Mouse (Mus musculus) embryo, embryonic 11 days (tissue): ENCODE results near the gene Tnfrsf1a.

Experiments
- DNase-seq: peaks from one replicate; pipeline ENCODE4 v3.0.0-alpha.2; 2015

The Tnfrsf1a gene

DNA sequence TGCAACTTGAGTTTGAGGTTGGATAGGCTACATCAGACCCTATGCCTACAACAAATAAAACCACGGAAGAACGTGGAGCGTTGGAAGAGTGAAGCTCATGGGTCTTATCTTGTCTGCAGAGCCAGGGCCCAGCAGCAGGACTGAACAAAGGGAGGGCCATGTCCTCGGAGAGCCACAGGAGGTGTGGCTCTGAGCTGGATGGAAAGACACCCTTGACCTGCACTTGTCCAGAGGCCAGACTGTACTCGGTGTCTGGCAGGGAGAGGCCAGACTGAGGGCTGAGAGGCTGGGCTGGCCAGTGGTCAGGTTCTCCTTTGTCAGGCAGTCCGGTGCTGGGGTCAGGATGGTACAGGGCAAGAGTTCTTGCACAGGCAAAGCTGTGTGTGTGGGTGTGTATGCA, 23.8 kb upstream of the Tnfrsf1a start:
- DNase-seq = no peak

DNA sequence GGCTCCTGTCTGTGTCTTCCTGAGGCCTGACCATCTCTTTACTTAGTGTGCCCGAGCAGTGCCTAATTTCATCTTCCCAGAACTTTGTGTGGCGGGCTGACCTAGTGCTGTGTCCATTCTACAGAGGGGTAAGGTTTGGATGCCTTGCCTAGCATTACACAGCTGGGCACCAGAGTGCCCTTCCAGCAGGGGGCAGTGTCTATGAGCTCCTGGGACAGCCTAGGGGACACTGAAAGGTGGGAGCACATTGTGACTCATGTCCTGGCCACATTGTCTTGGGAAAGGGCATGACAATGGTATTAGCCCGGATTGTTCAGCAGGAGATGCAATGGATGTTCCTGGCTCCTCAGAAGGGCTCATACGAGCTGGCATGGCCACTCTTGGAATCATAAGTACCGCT, 20.9 kb upstream of the Tnfrsf1a start:
- no peak for DNase-seq

DNA sequence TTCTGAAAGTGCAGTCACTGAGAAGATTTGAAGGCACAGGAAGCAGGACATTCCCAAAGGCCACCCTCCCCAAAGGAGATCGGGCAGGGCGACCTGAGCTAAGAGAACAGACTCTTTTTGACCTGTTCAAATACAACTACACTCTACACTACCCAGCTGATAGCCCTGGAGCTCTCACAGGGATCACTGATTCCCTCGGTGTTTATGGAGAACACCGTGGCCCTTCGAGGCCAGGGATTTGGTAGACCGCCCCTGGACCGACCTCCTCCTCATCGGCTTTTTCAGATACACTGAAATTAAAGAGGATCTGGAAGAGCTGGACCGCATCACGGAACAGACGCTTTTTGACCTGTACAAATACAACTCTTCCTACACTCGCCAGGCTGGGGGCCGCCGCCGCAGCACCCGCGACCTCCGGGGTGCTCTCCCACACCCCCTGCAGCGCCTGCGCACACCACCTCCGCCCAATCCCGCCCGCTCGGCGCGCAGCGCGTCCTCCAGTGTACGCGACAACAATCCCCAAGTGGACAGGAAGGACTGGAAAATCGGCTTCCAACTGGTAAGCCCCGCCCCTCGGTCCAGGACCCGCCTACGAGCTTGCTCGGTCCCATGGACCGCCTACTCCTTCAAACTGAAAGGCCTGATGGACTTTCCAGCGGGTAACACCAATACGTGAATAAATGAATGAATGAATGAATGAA, 18.4 kb upstream of the Tnfrsf1a start:
- DNase-seq = peak; percentile 92

DNA sequence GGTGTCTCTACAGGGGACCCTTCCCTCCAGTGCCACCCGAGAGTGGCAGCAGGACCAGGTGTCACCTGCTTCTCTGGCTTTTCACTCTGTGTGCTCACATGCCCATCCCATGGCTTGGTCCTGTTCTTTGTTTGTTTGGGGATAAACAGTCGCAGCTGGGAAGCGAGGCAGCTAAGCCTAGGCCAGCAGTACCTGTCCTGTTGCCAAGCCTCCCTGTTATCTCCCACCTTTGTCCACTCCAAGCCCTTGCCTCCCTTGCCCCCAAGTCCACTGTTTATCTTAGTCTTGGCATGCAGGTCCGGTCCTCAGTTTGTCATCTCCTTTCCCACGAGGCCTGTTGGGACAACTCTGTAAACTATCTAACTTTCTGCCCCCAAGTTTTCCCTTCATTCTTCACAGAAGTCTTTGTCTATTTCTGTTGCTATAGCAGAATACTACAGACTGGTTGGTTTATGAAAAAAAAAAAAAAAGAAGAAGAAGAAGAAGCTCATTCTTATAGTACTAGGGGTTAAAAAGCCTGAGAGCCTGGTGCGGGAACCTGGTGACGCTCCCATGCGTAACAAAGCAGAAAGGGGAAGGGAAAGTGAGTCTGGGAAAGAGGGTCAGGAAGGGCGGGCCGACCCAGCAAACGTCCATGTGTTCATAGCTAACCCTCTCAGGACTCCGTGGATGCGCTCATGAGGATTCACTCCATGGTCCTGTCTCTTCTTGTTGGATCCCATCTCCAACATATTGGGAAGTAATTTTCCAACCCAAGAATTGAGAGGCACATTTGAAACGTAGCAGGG, 15.9 kb upstream of the Tnfrsf1a start:
- DNase-seq = no peak

DNA sequence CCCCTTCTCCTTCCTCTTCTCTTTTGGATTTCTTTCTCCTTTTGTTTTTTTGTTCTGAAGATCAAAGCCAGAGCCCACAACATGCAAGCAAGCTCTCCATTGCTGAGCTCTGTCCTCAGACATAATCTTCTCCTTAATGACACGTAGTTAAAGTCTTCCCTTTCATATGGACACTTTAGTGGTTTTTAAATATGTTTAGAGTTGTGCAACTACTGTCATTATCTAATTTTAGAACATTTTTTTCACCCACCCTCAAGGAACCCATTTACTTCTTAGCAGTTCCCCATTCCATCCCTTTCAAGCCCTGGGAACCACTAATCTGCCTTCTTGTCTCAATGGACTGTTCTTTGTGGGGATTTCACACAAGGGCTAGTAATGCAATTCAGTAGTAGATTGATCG, 14.8 kb upstream of the Tnfrsf1a start:
- DNase-seq = no peak

DNA sequence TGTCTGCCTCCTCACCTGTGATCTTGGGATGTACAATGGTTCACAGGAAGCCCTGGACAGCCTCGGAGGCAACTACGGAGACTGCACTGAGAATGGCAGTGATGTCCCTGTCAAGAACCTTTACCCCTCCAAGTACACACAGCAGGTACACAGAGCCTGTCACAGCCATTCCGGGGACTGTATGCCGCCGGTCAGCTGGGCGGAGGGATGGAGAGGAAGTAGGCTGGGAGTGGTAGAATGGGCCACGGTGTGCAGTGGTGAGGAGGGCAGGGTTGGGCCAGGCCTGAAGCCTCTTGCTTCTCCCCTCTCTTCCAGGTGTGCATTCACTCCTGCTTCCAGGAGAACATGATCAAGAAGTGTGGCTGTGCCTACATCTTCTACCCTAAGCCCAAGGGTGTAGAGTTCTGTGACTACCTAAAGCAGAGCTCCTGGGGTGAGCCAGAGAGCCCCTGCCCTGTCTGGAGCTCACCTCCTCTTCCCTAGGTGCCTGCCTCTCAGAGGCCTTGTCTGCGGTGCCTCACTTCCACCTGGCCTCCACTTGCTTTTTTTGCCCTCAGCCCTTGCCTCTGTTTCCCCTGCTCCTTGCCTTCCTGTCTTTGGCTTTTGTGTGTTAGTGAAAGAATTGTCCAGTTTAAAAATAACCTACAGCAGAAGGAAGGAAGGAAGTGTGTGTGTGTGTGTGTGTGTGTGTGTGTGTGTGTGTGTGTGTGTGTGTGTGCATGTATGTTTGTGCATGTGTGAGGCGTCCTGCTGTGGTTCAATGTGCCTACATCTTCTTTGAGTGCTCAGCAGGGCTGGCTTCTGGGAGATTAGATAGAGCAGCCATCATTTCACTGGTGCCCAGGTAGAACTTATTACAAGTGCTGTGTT, 10.1 kb upstream of the Tnfrsf1a start:
- DNase-seq = no peak

DNA sequence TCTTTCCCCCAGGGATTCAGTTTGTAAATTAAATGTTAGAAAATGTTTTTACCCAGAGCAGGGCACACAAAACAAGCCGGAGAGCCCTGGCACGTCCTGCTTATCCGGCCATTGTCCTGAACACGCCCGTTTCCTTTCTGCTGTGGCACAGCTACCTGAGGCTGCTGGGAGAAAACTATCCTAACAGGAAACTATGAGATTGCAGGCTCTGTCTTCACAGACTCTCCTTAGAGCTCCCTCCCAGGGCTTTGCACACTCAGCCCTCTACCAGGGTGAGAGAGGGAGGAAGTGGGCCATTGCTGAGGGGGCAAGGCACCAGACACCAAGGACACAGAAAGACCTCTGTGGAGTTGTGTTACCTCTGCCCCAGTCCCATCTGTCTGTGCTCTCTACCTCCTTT, 8.9 kb upstream of the Tnfrsf1a start:
- DNase-seq = no peak

DNA sequence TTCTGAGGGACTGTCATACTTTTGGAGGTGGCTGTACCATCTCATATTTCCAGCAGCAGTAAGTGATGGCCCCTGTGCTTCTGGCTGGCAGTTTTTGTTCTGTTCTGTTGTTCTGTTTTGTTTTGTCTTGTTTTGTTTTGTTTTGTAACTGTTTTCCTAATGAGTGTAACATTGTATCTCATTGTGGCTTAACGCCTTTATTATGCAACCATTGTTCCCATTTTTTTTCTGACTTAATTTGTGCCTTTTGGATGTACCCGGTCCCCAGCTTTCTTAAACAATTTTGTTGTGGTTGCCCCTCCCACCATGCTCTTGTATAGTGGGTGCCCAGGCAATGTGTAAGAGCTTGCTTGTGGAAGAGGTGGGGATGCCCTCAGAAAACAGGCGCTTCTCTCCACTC, 7.0 kb upstream of the Tnfrsf1a start:
- DNase-seq = no peak

DNA sequence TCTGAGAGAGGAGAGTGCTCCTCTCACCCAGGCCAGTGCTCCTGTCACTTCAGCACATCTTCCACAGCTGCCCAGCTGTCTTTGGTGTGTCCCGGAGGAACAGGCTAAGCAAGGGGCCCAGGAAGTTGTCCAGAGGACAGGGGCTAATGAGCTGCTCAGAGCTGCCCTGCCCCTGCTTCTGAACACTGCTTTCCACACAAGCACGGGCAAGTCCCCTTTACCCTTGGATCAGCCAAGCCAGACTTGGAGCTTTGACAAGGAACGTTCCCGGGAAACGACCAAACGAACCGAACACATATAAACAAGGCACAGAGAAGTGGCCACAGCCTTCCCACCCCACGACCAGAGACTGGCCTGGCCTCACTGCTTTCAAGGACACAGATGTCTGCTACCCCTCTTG, 5.1 kb upstream of the Tnfrsf1a start:
- no peak for DNase-seq

DNA sequence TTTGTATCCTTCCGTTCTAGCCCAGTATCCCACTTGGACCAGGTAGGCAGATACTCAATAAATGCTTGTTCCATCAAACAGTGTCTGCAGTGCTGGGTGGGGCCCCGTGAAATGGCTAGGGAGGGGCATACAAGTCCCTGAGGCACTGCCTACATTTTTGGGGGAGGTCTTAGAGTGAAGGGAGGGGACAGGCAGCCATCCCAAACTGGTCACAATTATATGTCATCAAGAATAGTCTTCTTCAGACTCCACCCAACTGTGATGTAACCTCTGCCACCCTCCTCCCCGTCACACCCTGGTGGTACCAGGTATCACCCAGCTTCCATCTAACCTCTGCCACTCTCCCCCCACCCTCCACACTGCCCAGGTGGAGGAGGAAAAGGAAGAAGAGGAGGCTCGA, 4.3 kb upstream of the Tnfrsf1a start:
- no peak for DNase-seq

DNA sequence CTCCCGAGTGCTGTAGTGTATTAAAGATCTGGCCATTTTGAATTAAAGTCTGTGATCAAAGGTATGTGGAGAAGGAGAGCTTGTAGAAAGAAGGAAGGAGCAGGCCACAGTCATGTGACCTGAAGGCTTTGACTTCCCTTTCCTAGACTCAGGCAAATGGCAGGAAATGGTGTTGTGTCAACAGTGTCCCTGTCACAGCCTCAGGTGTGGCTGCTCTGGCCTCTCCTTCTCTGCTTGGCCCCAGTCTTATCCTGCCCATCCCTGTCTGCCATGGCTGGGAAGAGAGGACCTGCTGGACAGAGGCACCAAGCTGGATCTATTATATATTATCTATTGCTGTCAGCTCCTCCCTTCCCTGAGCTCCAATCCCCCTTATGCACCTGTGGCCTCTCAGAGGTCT, 3.5 kb upstream of the Tnfrsf1a start:
- no peak for DNase-seq

DNA sequence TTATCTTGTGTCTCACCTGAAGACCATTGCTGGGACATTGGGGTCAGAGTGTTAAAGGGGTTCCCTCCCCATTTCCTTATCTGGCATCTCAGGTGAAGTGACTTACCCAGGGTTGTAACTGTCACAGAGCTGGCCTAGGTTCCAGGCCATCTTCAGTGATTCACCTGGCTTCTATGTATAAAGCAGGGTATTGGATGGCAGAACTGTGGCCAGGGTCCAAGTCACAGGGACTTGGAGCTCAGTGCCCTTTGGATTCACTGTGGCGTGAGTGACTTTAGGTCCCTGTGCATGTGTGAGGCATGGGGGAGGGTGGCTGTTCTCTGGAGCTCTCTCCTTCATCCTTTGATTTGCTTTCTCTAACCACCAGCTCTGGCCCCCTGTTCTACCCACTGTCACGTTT, 3.1 kb upstream of the Tnfrsf1a start:
- no peak for DNase-seq

DNA sequence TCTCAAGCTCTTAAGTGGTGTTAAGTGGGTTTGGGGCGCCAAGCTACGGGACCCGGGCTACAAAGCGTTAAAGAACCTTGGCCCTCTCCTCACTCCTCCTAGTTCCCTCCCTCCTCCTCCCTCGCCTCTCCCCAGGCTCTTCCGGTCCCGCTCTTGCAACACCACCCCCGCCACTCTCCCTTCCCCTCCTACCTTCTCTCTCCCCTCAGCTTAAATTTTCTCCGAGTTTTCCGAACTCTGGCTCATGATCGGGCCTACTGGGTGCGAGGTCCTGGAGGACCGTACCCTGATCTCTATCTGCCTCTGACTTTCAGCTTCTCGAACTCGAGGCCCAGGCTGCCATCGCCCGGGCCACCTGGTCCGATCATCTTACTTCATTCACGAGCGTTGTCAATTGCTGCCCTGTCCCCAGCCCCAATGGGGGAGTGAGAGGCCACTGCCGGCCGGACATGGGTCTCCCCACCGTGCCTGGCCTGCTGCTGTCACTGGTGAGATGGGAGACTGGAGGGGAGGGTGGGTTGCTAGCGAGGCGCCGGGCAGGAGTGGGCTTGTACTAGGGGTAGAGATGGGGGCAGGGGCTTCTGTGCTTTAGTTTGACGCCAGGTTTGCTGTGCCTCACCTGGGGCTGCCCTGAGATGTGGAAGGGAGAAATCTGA, 541 bp downstream of the Tnfrsf1a start:
- DNase-seq = peak; percentile 85

DNA sequence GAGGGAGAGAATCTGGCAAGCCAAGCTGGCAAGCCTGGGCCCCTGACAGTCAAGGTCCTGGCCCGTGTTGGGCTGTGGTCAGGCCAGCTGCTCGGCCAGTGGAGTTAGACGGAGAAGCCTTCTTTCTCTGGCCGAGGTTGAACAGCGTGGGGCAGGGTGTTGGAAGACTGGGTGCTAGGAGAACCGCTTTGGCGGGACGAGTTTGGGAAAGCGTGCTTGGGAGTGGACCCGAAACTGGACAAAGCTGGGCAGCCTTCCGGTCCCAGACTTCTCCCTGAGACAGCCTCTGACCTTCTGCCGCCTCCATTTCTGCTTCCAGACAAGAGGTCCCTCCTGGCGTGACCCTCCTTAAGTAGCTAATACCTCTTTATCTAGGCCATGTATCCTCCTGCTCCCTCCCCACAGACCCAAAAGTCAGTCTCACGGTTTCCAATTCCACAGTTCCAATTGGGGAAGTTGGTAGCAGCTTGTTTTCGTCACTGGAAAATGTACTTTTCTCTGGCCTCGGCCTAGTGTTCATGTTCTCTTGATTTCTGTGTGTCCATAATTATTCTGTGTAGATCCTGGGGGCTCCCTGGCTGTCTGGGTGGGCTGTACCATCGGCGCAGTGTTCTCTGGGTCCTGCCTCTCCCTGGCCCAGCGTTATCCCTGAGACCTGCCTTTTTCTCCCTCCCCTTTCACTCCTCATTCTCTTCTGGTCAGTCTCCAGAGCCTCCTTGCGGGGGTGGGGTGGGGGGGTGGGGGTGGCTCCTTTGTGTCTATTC, 1.3 kb downstream of the Tnfrsf1a start:
- peak; percentile 36 for DNase-seq

DNA sequence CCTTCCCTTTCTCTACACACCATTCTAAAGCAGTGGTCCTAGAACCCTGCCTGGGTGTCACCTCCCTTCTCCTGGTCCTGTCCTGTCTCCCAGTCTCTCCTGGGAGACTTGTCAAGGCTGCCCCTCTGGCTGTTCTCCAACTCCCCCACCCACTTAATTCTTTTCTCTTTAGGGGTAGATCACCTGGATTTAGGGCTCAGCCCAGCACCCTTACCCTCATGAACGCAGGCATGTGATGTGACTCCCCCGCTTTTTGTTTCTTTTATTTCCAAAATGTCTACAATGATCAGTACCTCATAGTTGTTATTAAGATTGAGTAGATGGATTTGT, 1.8 kb downstream of the Tnfrsf1a start:
- DNase-seq = no peak

DNA sequence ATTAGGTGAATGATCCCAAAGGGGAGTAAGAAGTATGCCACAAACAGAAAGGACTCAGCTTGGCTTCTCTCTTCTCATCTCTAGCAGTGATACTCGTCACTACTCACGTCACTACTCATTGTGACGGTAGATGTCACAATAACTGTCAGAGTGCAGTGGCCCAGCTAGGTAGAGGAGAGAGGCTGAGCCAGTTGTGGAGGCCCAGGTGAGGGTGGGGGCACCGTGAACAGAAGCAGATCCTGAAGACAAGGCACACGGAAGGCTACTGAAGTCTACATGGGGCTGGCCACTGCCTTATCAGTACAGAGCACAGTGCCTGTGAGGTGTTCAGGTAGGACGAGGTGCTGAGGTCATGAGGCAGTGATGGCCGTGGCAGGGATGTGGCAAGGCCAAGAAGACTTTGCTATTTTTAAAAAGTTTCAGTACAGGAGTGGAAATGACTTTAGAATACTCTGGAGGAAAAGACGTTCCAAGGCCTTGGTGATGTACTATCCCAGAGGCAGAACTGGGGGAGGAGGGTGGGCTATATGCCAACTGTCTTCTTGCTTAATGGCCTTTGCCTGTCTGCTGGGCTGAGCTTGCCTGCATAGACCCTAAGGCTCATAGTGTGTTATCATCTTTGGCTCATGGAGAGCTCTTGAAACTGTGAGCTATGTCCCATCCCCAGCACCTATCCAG, 2.3 kb downstream of the Tnfrsf1a start:
- DNase-seq = no peak

DNA sequence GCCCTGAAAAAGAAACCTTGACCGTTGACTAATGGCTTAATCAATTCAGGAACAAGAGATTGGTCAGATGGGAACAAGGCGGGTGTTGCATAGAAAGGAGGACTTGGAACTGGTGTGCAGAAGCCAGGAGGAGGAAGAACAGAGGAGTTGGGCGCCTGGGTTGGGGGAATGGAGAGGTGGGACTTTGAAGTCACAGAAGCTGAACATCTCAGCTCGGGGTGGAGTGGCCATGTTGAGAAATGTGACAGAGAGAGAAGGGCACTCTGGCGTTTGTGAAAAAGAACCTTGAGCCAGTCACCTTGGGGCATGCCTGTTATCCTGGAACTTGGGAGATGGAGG, 2.9 kb downstream of the Tnfrsf1a start:
- no peak for DNase-seq

DNA sequence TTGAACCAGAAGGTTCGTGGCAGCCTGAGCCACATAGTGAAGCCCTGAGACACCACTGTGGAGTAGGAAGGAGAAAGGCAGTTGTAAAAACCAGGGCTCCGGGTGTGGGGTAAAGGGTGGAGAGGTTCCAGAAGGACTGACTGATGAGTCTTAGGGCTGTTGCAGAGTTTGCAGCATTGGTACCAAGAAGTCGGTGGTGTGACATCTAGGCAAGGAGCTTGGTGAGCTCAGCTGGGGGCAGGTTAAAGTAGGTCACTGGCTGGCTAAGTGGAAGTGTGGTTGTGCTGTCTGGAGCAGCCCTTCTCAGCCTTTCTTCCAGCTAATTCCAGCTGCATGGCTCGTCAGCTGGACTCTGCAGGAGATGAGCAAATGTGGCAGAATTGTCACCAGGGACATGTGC, 3.6 kb downstream of the Tnfrsf1a start:
- no peak for DNase-seq

DNA sequence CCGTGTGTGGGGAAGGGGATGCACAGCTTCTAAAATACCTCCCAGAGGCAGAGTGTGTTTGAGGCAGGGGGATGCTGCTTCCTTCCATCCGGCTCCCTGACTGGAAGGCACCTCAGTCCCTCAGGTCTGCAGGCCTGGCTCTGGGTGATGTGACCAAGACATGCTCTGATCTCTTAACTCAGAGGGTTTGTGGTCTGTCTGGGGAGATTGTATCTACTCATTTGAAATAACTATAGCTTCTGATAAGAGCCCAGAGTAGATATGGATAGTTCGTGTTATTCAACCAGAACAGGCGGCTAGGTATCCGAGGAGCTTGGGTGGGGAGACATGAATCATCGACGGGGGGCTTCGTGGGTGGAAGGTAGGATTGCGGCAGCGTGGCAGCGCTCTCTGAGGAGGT, 4.1 kb downstream of the Tnfrsf1a start:
- DNase-seq = no peak

DNA sequence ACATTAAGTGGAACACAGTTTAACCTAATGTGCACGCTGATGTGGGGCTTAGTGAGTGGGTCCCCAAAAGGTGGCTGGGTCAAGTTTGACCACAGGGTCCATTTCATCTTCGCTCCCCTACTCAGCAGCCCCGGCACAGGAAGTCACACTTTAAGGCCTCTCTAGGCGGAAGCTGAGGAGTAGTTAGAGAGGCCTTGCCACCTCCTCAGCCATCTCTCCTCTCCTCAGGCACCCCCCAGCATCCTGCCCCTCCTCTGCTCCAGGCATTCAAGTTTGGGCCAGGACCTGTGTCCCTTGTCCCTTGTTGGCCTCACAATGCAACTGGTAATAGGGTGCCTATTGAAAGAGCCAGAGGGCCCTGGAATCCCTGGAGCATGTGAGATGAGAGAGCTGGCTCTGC, 4.5 kb downstream of the Tnfrsf1a start:
- no peak for DNase-seq

DNA sequence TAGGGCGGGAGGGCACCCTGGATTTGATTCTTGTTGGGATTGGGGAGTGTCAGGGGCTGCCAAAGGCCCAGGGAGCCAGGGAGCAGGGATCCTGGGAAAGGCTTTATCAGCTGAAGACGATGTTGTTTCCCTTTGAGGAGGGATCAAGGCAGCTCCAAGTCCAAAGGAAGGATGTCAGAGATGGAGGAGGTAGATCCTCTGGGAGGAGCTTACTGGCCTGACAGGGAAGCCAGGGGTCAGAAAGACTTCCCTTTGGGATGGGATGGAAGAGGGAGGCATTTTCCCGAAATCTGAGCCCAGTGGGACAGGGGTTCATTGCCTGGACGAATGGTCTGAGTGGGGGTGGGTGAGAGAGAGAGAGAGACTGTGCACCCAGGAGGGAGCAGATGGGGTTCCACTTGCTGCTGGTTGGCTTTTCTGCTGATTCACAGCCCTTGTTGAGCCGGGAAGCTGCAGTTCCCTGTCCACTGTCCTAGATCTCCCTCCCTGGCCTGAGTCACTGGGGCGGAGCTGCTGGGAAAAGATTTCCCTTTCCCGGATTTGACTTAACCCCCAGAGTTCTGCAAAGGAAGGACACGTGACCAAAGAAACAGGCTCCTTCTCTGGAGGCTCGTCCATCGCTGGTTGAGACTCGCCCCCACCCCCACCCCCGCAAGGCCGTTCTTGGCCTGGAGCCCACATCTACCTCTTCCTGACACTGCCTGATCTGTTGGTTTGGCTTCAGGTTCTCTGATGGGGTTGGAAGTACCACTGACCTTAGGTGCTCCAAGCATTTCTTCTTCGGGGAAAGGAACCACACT, 5.4 kb downstream of the Tnfrsf1a start:
- DNase-seq = peak; percentile 47
